Mouse (Mus musculus): ENCODE results near the gene Zbtb22.

- TF ChIP-seq CTCF (IDR thresholded peaks at IDR 0.05; ENCODE audit: low read depth) = no peak
- TF ChIP-seq EP300 (IDR thresholded peaks at IDR 0.05; ENCODE audit: low read depth) = no peak
Observed at GRCm38 (mm10) chr17:33874411-33874810, 41.3 kb upstream of the Zbtb22 start.
